Mouse (Mus musculus): ENCODE measurements around the gene Tex44.

DNA sequence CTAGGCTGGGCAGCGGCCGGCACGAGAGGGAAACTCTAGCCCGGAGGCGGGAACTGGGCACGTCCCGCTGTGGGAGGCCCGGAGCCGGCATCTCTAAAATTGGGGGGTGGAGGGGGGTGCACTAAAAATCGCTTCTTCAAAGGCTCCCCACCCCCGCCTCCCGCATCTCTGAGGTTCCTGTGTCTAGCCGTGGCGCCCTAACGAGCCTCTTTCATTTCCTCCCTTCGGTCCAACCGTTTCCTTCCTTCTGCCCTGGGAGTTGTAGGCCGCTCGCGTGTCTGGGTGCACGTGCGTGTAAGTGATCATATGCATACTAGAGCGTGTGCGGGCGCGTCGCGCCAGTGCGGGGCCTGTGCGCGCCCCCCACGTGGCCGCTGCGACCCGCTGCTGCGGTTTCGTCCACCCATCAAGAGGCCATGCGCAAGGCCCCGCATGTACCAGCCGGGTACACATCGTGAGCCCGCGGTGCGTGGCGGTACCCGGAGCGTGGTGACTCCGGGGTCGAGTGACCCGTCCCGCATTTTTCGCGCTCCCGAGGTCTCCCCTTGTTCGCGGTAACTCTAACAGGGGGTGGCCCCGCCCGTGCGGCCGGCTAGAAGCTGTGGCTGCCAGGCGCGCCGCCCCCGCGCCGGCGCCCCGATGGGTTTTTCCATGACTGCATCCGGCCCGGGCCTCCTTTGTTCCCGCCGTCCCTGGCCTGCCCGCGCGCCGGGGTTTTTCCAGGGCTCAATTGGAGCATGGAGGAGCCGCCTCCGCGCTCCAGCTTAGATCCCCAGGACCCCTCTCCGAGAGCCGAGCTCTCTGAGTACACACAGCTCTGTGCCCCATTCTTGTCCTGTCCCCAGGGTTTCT lies 16.1 kb downstream of the Tex44 start:
- TF ChIP-seq GATA1 (IDR thresholded peaks at IDR 0.05; ENCODE audit: borderline replicate concordance, low read length) (no peak), FLI1 (IDR thresholded peaks at IDR 0.05; ENCODE audit: low read length) (no peak)
